Mouse (Mus musculus) hindbrain, embryonic 14.5 days (tissue): ENCODE data around the gene D330045A20Rik. TPM values are rescaled to one million over a fixed set of nuclear protein-coding genes. Genes with fewer than 3 reads are reported as not detected.

Experiments
- ATAC-seq: fragments of 200-750 bp; cut with Nextera tagmentation; 2 replicates; pipeline ENCODE4 v1.8.0; 2017; ENCODE audit warnings: moderate number of reproducible peaks, mild to moderate bottlenecking, moderate TSS enrichment, moderate library complexity; ENCODE audit not compliant: low FRiP score
- DNase-seq: peaks from one replicate; pipeline ENCODE4 v3.0.0-alpha.2; 2015; ENCODE audit warnings: low spot score
- H3K27ac ChIP-seq: fragments of 300-500 bp; sonication (generic); 2 replicates; pipeline ENCODE4 v1.5.1; 2014; ENCODE audit warnings: mild to moderate bottlenecking, moderate library complexity
- H3K27me3 ChIP-seq: fragments of 300-500 bp; sonication (generic); 2 replicates; pipeline ENCODE4 v1.6.1; 2014; ENCODE audit warnings: mild to moderate bottlenecking, low read length, mixed read lengths; ENCODE audit not compliant: control insufficient read depth, insufficient read depth
- H3K36me3 ChIP-seq: fragments of 300-500 bp; sonication (generic); replicated peaks from 2 replicates; pipeline ENCODE4 v1.6.1; 2014; ENCODE audit not compliant: control insufficient read depth, insufficient read depth
- H3K4me1 ChIP-seq: fragments of 300-500 bp; sonication (generic); replicated peaks from 2 replicates; pipeline ENCODE4 v1.6.1; 2014; ENCODE audit warnings: antibody characterized with exemption, low read length, mixed read lengths; ENCODE audit not compliant: control insufficient read depth, insufficient read depth
- H3K4me2 ChIP-seq: fragments of 300-500 bp; sonication (generic); replicated peaks from 2 replicates; pipeline ENCODE4 v1.6.1; 2014; ENCODE audit warnings: mild to moderate bottlenecking, moderate library complexity
- H3K4me3 ChIP-seq: fragments of 300-500 bp; sonication (generic); replicated peaks from 2 replicates; pipeline ENCODE4 v1.5.1; 2014; ENCODE audit warnings: mild to moderate bottlenecking, low read length
- H3K9ac ChIP-seq: fragments of 300-500 bp; sonication (generic); 2 replicates; pipeline ENCODE4 v1.6.1; 2014
- H3K9me3 ChIP-seq: fragments of 300-500 bp; sonication (generic); 2 replicates; pipeline ENCODE4 v1.6.1; 2016; ENCODE audit warnings: low read length; ENCODE audit not compliant: control insufficient read depth
- WGBS: fragments of 180-500 bp; shearing (Covaris S2); extraction: QIAGEN DNeasy Blood & Tissue Kit; methylation state at CpG from one replicate; pipeline ENCODE4 v1.1.7; 2014; 5-methylcytosine and 5-hydroxymethylcytosine counted together
- polyA plus RNA-seq: library from polyadenylated mRNA; unstranded; fragments of >200 nt; fragmentation: Nextera tagmentation; extraction: Ambion mirVana; gene quantifications from 2 replicates; pipeline ENCODE4 v1.2.1, GENCODE M21; 2014

Gene D330045A20Rik
- polyA plus RNA-seq, 1 experiment from 2014 or later = 1.1 TPM

- Histone ChIP-seq H3K4me1 (no peaks in the 10 kb centered on the region), H3K9me3 (no peaks in the 10 kb centered on the region), H3K36me3 (no peaks in the 10 kb centered on the region), H3K4me3 (no peak overlapping the region), H3K9ac (no peak overlapping the region), H3K4me2 (no peak overlapping the region), H3K27ac (no peak overlapping the region), H3K27me3 (no peaks in the 10 kb centered on the region)
- 73% methylated on average over 5 of the region's 5 CpGs for WGBS
- ATAC-seq (no peak), DNase-seq (no peak)
Measured at GRCm38 (mm10) chrX:139524303-139525091, 44.3 kb downstream of the D330045A20Rik start.

GRCm38 (mm10) chrX:139525724-139526123, 45.6 kb downstream of the D330045A20Rik start:
- no peak for DNase-seq
- Histone ChIP-seq H3K9me3 (no peaks in the 10 kb centered on the region), H3K4me1 (no peaks in the 10 kb centered on the region), H3K27me3 (no peaks in the 10 kb centered on the region), H3K9ac (no peak overlapping the region), H3K4me3 (no peak overlapping the region), H3K27ac (no peak overlapping the region), H3K36me3 (no peaks in the 10 kb centered on the region), H3K4me2 (no peak overlapping the region)
- WGBS = 94% methylated on average over 2 of the region's 2 CpGs
- no peak for ATAC-seq

GRCm38 (mm10) chrX:139526984-139527383, 46.8 kb downstream of the D330045A20Rik start:
- Histone ChIP-seq H3K4me3 (no peak overlapping the region), H3K27me3 (no peaks in the 10 kb centered on the region), H3K4me2 (no peak overlapping the region), H3K9ac (no peak overlapping the region), H3K9me3 (no peaks in the 10 kb centered on the region), H3K4me1 (no peaks in the 10 kb centered on the region), H3K27ac (no peak overlapping the region), H3K36me3 (no peaks in the 10 kb centered on the region)
- WGBS = 93% methylated on average over 4 of the region's 4 CpGs
- DNase-seq (no peak), ATAC-seq (no peak)

- no peak for DNase-seq
- Histone ChIP-seq H3K27ac (no peak overlapping the region), H3K9ac (no peak overlapping the region), H3K9me3 (no peaks in the 10 kb centered on the region), H3K4me3 (no peak overlapping the region), H3K4me2 (no peak overlapping the region), H3K4me1 (no peaks in the 10 kb centered on the region), H3K36me3 (no peaks in the 10 kb centered on the region), H3K27me3 (no peaks in the 10 kb centered on the region)
- ATAC-seq = no peak
Measured at GRCm38 (mm10) chrX:139529678-139530077, 49.5 kb downstream of the D330045A20Rik start.

GRCm38 (mm10) chrX:139532293-139532692, 52.1 kb downstream of the D330045A20Rik start:
- WGBS = 85% methylated on average over 4 of the region's 4 CpGs
- H3K9ac ChIP-seq = no peak overlapping the region
- DNase-seq (no peak), ATAC-seq (no peak)
- no peaks in the 10 kb centered on the region for H3K9me3 ChIP-seq
- no peak overlapping the region for H3K4me3 ChIP-seq
- H3K27me3 ChIP-seq = no peaks in the 10 kb centered on the region
- H3K4me1 ChIP-seq = no peaks in the 10 kb centered on the region
- no peaks in the 10 kb centered on the region for H3K36me3 ChIP-seq
- no peak overlapping the region for H3K4me2 ChIP-seq
- H3K27ac ChIP-seq = no peak overlapping the region

GRCm38 (mm10) chrX:139537641-139538397, 57.7 kb downstream of the D330045A20Rik start:
- Histone ChIP-seq H3K4me3 (no peak overlapping the region), H3K27ac (no peak overlapping the region), H3K9me3 (no peaks in the 10 kb centered on the region), H3K4me2 (no peak overlapping the region), H3K4me1 (no peaks in the 10 kb centered on the region), H3K27me3 (no peaks in the 10 kb centered on the region), H3K36me3 (no peaks in the 10 kb centered on the region), H3K9ac (no peak overlapping the region)
- 85% methylated on average over 5 of the region's 5 CpGs for WGBS
- ATAC-seq (no peak), DNase-seq (no peak)

GRCm38 (mm10) chrX:139543726-139544125, 63.6 kb downstream of the D330045A20Rik start:
- no peak for ATAC-seq
- no peak overlapping the region for H3K4me2 ChIP-seq
- H3K27ac ChIP-seq = no peak overlapping the region
- H3K9ac ChIP-seq = no peak overlapping the region
- no peaks in the 10 kb centered on the region for H3K4me1 ChIP-seq
- H3K4me3 ChIP-seq = no peak overlapping the region
- no peaks in the 10 kb centered on the region for H3K36me3 ChIP-seq
- WGBS = 78% methylated on average over 7 of the region's 7 CpGs
- no peak for DNase-seq
- no peaks in the 10 kb centered on the region for H3K9me3 ChIP-seq
- H3K27me3 ChIP-seq = peaks cover 6% of the 10 kb centered on the region; the same call in 1 of the 2 replicates

- no peak overlapping the region for H3K27ac ChIP-seq
- no peak overlapping the region for H3K4me3 ChIP-seq
- no peak overlapping the region for H3K9ac ChIP-seq
- H3K4me1 ChIP-seq = no peaks in the 10 kb centered on the region
- 76% methylated on average over 5 of the region's 5 CpGs for WGBS
- H3K4me2 ChIP-seq = no peak overlapping the region
- no peak for DNase-seq
- no peaks in the 10 kb centered on the region for H3K9me3 ChIP-seq
- no peak for ATAC-seq
- H3K27me3 ChIP-seq = no peaks in the 10 kb centered on the region
- H3K36me3 ChIP-seq = no peaks in the 10 kb centered on the region
Measured at GRCm38 (mm10) chrX:139550456-139550855, 70.3 kb downstream of the D330045A20Rik start.

GRCm38 (mm10) chrX:139552090-139552489, 71.9 kb downstream of the D330045A20Rik start:
- Histone ChIP-seq H3K27ac (no peak overlapping the region), H3K4me1 (no peaks in the 10 kb centered on the region), H3K4me3 (no peak overlapping the region), H3K4me2 (no peak overlapping the region), H3K36me3 (no peaks in the 10 kb centered on the region), H3K27me3 (no peaks in the 10 kb centered on the region), H3K9ac (no peak overlapping the region), H3K9me3 (no peaks in the 10 kb centered on the region)
- 85% methylated on average over 2 of the region's 2 CpGs for WGBS
- DNase-seq = no peak
- ATAC-seq = no peak
